Mouse (Mus musculus) cerebral cortex, adult 2 months (tissue): ENCODE data around the gene Mtx2.

ENCODE experiments used
- WGBS: fragments of 180-500 bp; shearing (Covaris S2); methylation state at CpG from one replicate; pipeline ENCODE4 v1.1.7; 2018; 5-methylcytosine and 5-hydroxymethylcytosine counted together

Mtx2 gene

DNA sequence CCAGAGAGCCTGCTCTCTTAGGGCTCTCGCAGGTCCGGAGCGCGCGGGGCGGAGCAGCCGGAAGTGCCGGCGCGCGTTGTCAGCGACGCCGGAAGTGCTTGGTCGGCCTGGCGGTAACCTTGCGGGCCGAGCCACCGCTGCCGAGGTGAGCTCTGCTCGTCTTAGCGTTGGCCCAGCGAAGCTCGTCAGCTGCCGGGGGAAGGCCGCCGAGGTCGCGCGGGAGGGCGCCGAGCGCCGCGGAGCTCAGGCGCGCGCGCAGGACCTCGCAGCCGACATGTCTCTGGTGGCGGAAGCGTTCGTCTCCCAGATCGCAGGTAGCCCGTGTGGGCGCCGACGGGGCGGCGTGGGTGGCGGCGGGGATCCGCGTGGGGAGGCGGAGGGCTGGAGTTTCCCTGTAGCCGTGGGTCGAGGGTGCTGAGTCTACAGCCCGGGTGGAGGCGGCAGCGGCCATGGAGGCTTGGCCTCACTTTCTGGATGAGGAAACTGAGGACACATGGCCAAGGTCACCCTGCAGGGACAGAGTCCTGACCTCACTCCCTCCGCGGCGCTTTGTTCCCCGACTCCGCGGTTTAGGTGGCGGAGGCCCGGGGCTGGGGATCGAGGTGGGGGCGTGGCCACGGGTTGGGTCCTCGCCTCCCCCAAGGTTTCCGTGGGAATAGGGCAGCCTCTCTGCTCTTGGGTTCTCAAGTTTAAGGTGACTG, at the start of gene Mtx2:
Gene Mtx2 (plus strand): TSS at position 74 of the 701 bp plus-strand sequence.
- WGBS: under 1% methylated on average over 74 of the region's 74 CpGs

DNA sequence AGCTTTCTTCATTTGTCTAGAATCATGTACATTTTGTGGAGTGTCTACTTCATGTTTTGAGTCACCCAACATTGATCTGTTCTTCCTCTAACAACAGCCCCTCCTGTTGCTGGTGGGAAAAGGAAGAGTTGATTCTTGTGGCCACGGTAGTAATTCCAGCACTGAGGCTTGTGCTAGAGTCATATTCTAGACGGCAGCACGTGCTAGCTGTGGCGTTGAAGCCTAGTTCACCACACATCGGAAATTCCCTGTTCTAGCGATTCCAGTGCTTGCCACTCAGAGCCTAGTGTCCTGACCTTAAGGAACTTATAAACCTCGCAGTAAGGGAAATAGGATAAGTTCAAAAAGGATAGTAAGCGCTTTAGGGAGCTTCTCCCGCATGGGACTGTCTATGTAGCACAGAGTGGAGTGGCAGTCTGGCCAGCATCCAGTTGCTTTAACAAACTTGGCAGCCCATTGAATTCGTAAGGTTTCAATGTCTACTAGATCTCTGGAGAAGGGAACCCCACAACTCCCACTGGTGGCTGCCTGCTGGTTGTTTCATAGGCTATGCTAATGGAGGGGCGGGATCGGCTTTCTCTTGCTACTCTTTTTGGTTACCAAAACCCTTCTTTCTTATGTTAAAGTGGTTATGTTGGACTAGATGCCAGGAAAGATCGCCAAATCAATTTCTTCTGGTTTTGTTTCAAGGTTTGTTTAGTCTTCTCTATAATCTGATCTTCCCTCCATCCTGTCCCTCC, 47.9 kb upstream of the Mtx2 start:
- WGBS: 56% methylated on average over 13 of the region's 13 CpGs

DNA sequence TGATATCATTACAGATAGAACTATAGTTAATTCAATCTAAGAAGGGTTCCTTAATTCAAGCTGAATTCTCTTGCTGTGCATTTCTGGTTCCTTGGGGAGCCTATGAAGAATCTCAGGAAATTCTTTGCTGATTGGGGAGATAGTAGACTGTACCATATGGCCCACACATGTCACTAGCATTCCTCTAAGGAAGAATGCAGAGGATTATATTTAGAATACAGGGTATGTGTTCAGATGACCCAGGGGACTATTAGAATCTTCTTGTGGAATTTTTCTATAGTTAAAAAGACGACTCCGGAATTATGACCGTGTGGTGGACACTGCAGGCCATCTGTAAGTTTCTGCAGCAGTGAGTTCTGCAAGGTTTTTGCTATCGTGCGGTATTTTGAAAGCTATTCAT, 44.2 kb upstream of the Mtx2 start:
- 77% methylated on average over 5 of the region's 5 CpGs for WGBS

DNA sequence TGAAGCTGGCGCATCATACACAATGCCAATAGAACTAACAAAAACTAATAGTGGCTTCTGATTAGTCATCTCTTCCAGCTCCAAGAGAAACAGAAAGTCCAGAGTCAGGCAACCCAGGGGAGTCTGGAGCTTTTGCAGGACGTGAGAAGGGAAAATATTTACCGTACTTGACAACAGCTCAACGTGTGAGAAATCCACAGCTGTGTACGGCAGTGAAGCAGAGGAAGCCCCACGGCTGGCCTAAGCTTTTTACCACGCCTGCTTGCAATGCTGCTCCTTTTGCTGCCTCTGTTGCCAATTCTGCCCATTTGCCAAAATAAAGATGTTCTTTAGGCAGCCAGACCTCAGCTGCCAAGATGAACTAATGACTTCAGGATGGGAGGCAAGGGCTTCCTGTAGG, 30.1 kb upstream of the Mtx2 start:
- 53% methylated on average over 7 of the region's 7 CpGs for WGBS

DNA sequence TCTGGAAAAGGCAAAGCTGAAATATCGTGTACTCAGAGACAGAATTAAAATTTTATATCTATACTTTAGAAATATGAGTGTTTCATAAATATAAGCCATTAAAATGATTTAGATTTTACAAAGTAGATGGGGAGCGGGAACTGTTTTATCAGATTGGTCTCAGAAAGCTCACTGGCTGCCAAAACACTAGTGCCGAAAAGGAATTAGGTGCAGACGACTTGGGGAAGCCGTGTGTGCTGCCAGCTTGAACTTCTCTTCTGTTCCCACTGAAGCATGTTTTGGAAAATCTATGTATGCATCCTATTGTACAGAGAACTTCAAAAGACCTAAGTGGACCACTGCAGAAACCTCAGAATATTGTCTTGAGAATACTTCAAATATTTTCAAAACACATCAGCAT, 17.2 kb upstream of the Mtx2 start:
- WGBS: 82% methylated on average over 5 of the region's 5 CpGs

DNA sequence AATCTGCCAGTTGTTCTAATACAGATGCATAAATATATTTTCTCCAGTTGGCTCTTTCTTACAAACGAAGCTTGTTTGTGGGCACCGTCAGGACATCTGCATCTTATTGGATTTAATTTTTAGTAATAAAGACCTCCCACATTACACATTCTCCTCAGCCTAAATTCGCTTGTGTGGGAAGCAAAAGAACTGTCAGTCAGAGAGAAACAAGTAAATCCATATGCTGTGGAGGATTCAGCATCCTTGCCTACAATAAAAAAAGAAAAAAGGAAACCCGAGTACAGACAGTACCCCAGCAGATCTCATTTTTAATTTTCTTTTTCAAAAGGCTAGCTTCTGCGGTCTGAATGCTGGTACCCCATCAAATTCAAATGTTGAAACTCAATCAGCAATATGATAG, 2.9 kb upstream of the Mtx2 start:
- WGBS: 51% methylated on average over 5 of the region's 5 CpGs

DNA sequence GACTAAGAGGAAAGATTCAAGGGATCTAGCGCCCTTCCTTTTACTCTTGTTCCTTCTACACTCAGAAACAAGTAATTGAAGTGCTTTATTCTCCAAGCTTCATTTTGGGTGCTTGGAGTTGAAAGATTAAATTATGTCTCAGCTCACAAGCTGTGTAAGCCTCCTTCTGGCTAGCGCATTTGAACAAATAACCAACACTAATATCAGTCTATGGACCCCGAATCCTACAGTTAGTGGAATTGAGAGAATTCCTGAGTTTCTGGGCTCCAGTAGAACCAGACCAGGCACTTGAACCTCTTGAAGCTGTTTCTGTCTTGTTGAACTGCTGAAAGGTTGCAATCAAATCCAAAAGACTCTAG, 253 bp upstream of the Mtx2 start:
- WGBS: 56% methylated on average over 3 of the region's 3 CpGs

DNA sequence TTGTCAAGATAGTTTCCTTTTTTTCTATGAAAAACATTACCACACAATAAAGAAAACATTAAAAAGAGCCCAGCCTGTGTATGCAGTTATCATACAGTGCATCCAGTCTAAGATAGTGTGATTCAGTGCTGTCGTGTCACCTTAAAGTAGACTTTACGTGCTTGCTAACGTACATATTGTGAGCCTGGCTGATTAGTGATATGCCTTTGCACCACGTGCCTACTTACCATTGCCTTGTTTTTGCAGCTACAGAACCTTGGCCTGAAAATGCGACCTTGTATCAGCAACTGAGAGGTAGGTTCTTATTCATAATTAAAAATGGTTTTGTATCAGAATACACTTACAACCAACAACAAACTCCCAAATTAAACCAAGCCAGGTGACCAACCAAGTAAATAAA, 21.4 kb downstream of the Mtx2 start:
- 82% methylated on average over 5 of the region's 5 CpGs for WGBS

DNA sequence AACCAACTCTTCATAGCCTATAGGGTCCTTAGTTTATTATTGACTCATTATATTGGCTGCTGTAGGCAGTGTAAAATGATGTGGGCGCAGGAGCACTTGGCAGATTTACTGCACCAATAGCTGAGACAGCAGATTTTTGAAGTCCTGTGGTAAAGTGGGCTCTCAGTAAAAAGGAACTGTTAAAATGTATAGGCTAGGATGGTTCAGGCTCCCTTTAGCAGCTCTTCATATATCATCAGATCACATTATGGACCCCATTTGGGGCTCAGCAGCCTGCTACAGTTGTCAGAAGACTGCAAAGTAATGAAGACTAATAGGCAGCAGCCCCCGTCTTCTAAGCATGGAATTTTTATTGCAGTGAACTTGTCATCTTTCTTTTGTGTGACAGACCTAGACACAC, 21.9 kb downstream of the Mtx2 start:
- WGBS: 83% methylated on average over 2 of the region's 2 CpGs

DNA sequence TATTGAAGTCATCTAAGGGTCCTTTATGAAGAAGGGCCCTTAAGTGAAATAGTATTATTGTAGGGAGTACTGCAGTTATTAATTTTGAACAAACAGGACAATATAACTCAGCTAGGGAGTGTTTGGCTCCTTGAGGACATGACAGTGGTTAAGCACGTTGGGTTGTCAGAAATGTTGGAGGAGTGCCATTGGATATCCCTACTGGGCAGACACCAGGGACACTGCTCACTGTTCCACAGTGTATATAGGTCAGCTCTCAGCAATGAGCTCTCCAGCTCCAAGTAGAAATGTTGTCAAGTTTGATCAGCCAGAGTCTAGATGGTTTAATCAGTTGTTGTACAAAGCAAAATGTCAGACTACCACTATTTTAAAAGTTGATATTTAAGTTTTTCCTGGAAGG, 24.4 kb downstream of the Mtx2 start:
- WGBS: 35% methylated on average over 1 of the region's 1 CpGs

DNA sequence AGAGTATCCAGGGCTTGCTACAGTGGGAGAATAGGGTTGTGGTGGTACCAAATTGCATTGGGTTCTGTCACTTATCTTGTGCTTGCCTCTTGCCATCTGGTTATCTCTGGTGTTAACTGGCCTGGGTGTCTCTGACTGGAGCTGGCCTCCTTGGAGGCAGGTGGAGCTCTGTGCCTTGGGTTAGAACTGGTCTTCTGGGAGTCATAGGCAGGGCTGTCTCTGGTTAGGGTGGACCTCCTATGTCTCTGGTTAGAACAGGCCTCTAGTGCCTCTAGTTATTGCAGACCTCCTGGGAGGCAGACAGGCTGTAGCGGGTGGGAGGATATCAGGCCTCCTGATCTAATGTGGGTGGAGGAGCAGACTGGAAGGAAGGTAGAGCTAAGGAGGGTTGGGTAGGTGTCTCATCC, 36.5 kb downstream of the Mtx2 start:
- 100% methylated on average over 1 of the region's 1 CpGs for WGBS

DNA sequence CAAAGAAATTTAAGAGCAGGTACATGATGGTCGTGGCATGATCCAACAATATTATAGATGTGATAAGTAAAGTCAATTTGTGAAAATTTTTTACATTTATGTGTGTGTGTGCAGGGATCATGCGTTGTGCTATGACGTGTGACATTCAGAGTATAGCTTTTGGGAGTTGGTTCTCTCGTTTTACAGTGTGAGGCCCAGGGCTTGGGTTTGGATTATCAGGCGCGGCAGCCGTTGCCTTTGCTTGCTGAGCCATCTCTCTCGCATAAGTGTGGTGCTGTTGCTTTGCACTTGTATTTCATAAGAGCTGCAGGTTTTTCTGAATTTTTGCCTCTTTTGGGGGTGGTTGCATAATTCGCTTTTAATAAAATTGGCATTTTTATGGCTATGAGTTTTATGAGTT, 48.4 kb downstream of the Mtx2 start:
- WGBS: 94% methylated on average over 9 of the region's 9 CpGs

DNA sequence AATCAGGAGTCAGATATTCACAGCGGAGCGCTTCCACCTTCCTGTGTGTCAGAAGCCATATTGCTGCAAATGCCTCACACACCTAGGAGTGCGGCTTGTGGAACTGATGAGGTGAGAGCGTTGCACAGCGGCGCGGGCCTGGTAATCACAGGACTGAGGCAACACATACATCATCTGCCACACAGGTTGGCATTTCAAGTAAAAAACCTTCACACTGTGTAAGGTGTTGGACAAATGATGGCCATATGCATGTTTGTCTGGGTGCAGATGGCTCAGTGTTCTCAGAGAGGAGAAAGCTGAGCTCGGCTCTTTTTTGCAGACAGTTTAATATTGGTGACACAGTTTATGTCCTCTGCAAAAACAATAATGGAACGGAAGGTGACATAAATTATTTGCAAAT, 58.8 kb downstream of the Mtx2 start:
- WGBS: 87% methylated on average over 9 of the region's 9 CpGs

DNA sequence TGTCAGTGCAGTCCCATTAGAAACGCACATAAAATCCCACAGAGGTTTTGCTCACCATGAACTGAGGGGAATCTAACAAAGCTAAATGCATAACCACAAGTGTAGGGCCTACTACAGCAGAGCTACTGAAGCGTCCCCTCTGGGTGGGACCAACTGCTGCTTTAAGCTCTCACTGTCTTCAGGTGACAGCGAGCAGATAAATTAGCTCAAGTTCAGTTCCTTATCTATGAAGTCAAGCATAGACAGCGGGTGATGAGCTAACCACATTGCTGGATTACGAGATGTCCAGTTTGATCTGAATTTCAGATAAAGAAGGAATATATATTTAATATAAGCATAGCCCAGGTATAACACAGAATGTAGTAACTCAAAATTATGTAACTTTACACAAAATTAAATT, 66.3 kb downstream of the Mtx2 start:
- WGBS: 92% methylated on average over 5 of the region's 5 CpGs

DNA sequence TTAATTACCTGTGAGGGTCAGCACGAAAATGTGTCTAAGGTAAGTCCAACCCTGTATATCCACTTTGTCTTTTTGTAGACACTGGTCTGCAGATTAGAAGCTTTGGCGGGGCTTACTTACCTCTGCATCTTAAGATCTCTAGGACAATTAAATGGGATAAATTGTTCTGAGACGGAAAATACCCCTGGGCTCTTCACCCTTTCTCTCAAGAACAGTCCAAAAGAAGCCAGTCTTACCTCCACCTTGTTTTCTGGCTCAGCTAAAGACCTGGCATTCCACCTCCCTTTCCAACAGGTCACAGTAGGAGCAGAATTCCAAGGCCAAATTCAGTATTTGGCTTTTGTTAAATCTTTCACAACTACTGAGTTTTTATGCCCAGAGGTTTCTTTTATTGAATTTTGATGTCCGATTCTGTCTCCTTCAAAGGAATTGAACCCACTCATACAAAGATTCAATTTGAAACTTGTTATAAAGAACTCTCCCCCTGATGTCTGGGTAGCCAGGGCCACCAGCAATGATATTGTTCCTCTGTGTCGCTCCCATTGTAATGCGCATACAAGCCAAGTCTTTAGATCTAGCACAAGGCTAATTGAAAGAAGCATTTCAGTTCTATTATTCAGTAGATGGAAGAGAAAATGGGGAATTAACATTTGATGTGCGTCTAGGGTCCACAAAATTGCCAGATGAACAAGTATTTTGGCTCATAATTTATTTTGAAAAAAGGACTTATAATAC, 67.4 kb downstream of the Mtx2 start:
- WGBS: 79% methylated on average over 7 of the region's 7 CpGs

DNA sequence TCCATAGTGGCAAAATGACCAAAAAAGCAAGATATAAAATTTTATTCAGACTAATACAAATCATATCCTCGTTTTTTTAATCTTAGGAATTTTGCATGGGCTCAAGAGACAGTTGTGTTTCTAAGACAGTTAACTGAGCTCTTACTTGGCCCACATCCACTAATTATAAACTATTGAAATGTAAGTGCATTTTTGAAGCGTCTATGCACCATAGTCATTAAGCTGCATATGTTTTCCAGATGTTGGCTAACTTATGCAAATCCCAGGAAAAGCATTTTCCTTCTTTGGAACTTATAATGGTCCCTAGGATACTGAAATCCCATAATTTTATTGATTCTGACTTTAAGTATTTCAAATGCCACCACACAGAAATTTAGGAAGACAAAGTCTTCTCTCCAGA, 68.5 kb downstream of the Mtx2 start:
- 65% methylated on average over 2 of the region's 2 CpGs for WGBS

DNA sequence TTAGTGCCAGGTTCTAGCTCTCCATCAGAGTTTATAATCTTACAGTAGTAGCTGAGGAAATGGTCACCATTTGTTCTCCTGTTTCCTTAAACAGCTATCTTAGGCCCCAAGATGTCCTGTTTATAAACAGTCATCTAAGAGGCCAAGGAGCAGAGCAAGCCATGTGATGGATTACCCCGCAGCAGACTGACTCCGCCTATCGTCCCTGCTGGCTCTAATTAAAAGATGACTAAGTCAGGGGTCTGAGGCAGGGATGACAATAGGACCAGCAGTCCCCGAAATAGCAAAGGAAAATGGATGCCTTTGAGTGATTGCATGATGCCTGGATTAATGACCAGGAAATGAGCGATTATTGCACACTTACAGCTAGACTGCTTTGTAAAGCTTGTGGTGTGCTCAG, 74.4 kb downstream of the Mtx2 start:
- WGBS: 49% methylated on average over 5 of the region's 5 CpGs

DNA sequence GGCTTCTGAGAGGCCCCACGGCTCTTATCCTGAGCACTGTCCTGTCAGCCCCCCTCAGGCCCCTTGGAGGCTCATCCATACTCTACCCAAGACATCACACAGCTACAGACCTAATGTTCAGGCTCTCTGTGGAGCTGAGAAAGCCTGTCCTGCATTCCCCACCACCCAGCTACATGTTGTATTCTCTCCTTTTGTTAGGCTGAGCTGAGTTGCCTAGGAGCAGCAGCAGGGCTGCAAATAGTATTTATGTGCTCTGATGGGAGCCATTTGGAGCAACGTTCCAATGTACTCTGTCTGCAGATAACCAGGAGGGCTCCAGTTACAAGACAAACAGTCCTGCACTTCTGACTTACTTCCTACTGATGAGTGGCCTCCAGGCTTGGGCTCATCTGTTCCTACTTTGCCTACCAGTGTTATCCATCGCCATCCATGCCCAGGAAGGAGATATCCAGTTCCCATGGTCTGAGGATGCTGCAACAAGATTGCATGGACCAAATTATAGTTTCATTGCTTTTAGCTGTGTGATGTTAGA, 76.2 kb downstream of the Mtx2 start:
- WGBS: 73% methylated on average over 3 of the region's 3 CpGs

DNA sequence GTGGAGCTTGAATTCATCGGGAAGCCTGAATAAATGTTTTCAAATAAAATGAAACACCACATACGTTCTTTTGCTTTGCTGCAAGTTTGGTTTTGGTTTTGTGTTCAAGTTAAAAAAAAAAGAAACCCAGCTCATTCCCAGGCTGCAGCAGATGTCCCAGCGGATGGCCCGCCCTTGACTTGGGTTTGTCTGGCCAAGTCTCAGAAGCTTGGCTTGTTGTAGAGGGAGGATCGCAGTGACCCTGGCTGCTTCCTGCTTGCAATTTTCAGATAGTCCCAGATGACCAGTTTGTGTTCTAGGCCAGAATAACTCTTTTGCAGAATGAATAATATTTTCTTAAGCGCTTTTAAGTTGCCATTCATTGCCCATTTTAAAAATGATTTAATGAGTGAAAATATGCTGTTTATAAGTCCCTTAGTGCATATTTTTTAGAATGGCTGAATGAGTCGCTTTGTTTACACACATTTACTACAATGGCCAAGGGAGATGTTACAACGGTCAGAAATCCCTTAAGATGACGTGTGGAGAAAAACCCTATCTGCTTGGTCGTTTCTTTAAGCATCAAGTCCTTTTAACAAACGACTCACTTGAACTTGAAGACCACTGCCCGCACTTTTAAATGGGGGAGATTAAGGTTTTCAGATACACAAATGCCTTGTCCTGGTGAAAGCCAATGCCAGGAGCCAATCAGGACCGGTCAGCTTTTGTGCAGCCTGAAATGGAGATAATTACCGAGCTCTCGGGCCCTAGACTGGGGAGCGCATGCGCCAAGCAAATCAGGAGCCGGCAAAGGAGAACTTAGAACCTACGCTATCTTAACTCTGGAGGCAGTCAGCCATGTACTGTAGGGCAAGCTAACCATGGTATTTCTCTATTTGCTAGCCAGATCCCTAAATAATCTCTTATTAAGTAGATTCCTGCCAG, 82.0 kb downstream of the Mtx2 start:
- WGBS: 64% methylated on average over 19 of the region's 19 CpGs

DNA sequence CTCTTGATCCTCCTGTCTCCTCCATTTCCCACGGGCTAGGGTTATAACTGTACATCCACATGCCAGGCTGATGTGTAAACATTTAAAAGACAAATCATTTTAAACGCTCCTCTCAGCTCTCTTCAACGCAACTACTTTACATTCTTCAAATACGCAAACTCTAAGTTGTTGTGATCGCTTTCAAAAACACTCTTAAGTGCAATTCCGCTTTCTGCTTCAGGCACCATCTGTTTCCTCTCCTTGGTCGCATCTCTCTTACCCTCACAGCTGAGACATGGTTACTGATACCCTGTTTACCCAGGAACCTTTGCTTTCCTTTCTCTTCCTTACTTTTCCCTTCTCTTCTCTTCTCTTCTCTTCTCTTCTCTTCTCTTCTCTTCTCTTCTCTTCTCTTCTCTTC, 86.4 kb downstream of the Mtx2 start:
- 55% methylated on average over 7 of the region's 7 CpGs for WGBS

DNA sequence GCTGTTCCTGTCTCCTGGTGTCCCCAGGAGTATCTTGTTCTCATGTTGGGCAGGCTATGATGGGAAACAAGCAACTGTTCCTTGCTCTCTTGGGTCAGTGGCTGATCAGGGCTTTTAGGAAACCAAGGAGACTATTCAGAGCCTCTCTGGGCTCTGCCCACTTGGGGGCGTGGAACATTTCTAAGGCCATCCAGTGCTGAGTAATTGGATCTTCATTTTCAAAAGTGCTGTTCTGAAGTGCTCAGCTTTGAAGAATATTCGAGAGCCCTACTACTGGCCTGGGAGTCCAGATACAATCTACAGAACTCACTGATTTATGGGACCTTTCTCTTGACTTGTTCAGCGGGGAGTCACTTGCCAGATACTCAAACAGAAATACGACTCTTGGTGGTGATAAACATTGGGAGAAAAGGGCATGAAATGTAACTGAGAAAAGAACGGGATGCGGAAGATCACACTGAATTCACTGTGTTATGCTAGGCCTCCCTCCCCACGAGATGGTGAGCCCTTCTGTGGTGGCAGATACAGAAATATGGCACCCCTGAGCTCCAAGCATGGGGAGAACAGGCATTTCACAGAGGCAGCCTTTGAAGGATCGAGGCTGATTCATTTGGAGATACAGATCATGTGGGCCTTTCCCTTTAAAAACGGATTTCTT, 92.4 kb downstream of the Mtx2 start:
- 83% methylated on average over 9 of the region's 9 CpGs for WGBS
